Mouse (Mus musculus) liver, postnatal 0 days (tissue): ENCODE data around the gene Tbc1d2b. TPM values are rescaled to one million over a fixed set of nuclear protein-coding genes. Genes with fewer than 3 reads are reported as not detected.

Experiments
- ATAC-seq: fragments of 200-750 bp; cut with Nextera tagmentation; 2 replicates; pipeline ENCODE4 v1.8.0; 2017; ENCODE audit warnings: mild to moderate bottlenecking, moderate library complexity
- DNase-seq: peaks from one replicate; pipeline ENCODE4 v3.0.0-alpha.2; 2016
- H3K27ac ChIP-seq: fragments of 300-500 bp; sonication (generic); 2 replicates; pipeline ENCODE4 v1.5.1; 2014; ENCODE audit warnings: antibody characterized with exemption, moderate library complexity, mild to moderate bottlenecking, low read depth
- H3K27me3 ChIP-seq: fragments of 300-500 bp; sonication (generic); 2 replicates; pipeline ENCODE4 v1.6.1; 2014; ENCODE audit warnings: low read length, control low read depth, mixed read lengths; ENCODE audit not compliant: insufficient read depth
- H3K36me3 ChIP-seq: fragments of 300-500 bp; sonication (generic); replicated peaks from 2 replicates; pipeline ENCODE4 v1.6.1; 2014; ENCODE audit warnings: mild to moderate bottlenecking, control low read depth, low read length, moderate library complexity, mixed read lengths; ENCODE audit not compliant: insufficient read depth
- H3K4me1 ChIP-seq: fragments of 300-500 bp; sonication (generic); 2 replicates; pipeline ENCODE4 v1.6.1; 2014; ENCODE audit warnings: antibody characterized with exemption, mild to moderate bottlenecking, control low read depth; ENCODE audit not compliant: insufficient read depth
- H3K4me2 ChIP-seq: fragments of 300-500 bp; sonication (generic); 2 replicates; pipeline ENCODE4 v1.6.1; 2014; ENCODE audit warnings: low read depth, mild to moderate bottlenecking, low read length, moderate library complexity, mixed read lengths
- H3K4me3 ChIP-seq: fragments of 300-500 bp; sonication (generic); 2 replicates; pipeline ENCODE4 v1.5.1; 2014; ENCODE audit warnings: low read depth, low read length
- H3K9ac ChIP-seq: fragments of 300-500 bp; sonication (generic); replicated peaks from 2 replicates; pipeline ENCODE4 v1.6.1; 2014; ENCODE audit warnings: mild to moderate bottlenecking, moderate library complexity
- H3K9me3 ChIP-seq: fragments of 300-500 bp; sonication (generic); 2 replicates; pipeline ENCODE4 v1.6.1; 2016; ENCODE audit warnings: mild to moderate bottlenecking, control low read depth, low read length, mixed read lengths
- CTCF ChIP-seq: sonication (generic); IDR thresholded peaks from 2 replicates; pipeline ENCODE4 v1.5.1; 2016; ENCODE audit warnings: antibody characterized with exemption, low read depth
- EP300 ChIP-seq: IDR thresholded peaks from 2 replicates; pipeline ENCODE4 v1.6.1; 2016; ENCODE audit warnings: antibody characterized with exemption, low read depth, mild to moderate bottlenecking
- WGBS: fragments of 180-500 bp; shearing (Covaris S2); extraction: QIAGEN DNeasy Blood & Tissue Kit; methylation state at CpG from one replicate; pipeline ENCODE4 v1.1.7; 2014; ENCODE audit not compliant: insufficient replicate concordance; 5-methylcytosine and 5-hydroxymethylcytosine counted together
- polyA plus RNA-seq: library from polyadenylated mRNA; unstranded; fragments of >200 nt; fragmentation: Nextera tagmentation; extraction: Ambion mirVana; gene quantifications from 2 replicates; pipeline ENCODE4 v1.2.1, GENCODE M21; 2015

The Tbc1d2b gene
- polyA plus RNA-seq, 1 experiment from 2014 or later, result 6.2 TPM

GRCm38 (mm10) chr9:90275906-90276305, 5.3 kb upstream of the Tbc1d2b start:
- Histone ChIP-seq H3K9ac (no peak overlapping the region), H3K4me3 (no peak overlapping the region), H3K4me2 (no peak overlapping the region), H3K9me3 (no peaks in the 10 kb centered on the region), H3K36me3 (no peaks in the 10 kb centered on the region), H3K27ac (peak overlapping the region; percentile 48), H3K4me1 (peaks cover 36% of the 10 kb centered on the region), H3K27me3 (no peaks in the 10 kb centered on the region)
- ATAC-seq (no peak), DNase-seq (no peak)
- WGBS, result 72% methylated on average over 5 of the region's 5 CpGs
- TF ChIP-seq CTCF (no peak), EP300 (no peak)

- peak overlapping the region; percentile 48 for H3K27ac ChIP-seq
- H3K36me3 ChIP-seq, result no peaks in the 10 kb centered on the region
- TF ChIP-seq EP300 (no peak), CTCF (no peak)
- H3K9ac ChIP-seq, result no peak overlapping the region
- no peak overlapping the region for H3K4me2 ChIP-seq
- no peaks in the 10 kb centered on the region for H3K27me3 ChIP-seq
- H3K4me1 ChIP-seq, result peaks cover 36% of the 10 kb centered on the region
- no peaks in the 10 kb centered on the region for H3K9me3 ChIP-seq
- no peak overlapping the region for H3K4me3 ChIP-seq
- no peak for ATAC-seq
- no peak for DNase-seq
- WGBS, result 38% methylated on average over 2 of the region's 2 CpGs
These were observed 4.9 kb upstream of the Tbc1d2b start for GRCm38 (mm10) chr9:90275500-90275899.

- DNase-seq (no peak), ATAC-seq (no peak)
- WGBS, result 33% methylated on average over 3 of the region's 3 CpGs
- H3K4me3 ChIP-seq, result no peak overlapping the region
- no peaks in the 10 kb centered on the region for H3K9me3 ChIP-seq
- H3K4me1 ChIP-seq, result peaks cover 37% of the 10 kb centered on the region
- no peaks in the 10 kb centered on the region for H3K36me3 ChIP-seq
- no peaks in the 10 kb centered on the region for H3K27me3 ChIP-seq
- H3K9ac ChIP-seq, result no peak overlapping the region
- H3K4me2 ChIP-seq, result no peak overlapping the region
- peak overlapping the region; percentile 77 for H3K27ac ChIP-seq
- TF ChIP-seq CTCF, result no peak
- TF ChIP-seq EP300, result no peak
These were observed 3.9 kb upstream of the Tbc1d2b start for GRCm38 (mm10) chr9:90274516-90274915.

GRCm38 (mm10) chr9:90272346-90272745, 1.7 kb upstream of the Tbc1d2b start:
- no peak overlapping the region for H3K9ac ChIP-seq
- H3K4me2 ChIP-seq, result no peak overlapping the region
- DNase-seq (no peak), ATAC-seq (no peak)
- H3K4me1 ChIP-seq, result peaks cover 48% of the 10 kb centered on the region
- 85% methylated on average over 12 of the region's 12 CpGs for WGBS
- H3K4me3 ChIP-seq, result no peak overlapping the region
- TF ChIP-seq EP300 (no peak), CTCF (no peak)
- H3K27ac ChIP-seq, result no peak overlapping the region
- 0 out of 2 replicates have a peak, but pooled peaks cover 3% of the 10 kb centered on the region for H3K36me3 ChIP-seq
- no peaks in the 10 kb centered on the region for H3K9me3 ChIP-seq
- no peaks in the 10 kb centered on the region for H3K27me3 ChIP-seq

GRCm38 (mm10) chr9:90271541-90272090, 1.0 kb upstream of the Tbc1d2b start:
- DNase-seq (no peak), ATAC-seq (no peak)
- Histone ChIP-seq H3K4me1 (peaks cover 53% of the 10 kb centered on the region), H3K36me3 (peaks cover 6% of the 10 kb centered on the region; the same call in 1 of the 2 replicates), H3K9me3 (no peaks in the 10 kb centered on the region), H3K9ac (no peak overlapping the region), H3K27me3 (no peaks in the 10 kb centered on the region), H3K27ac (peak overlapping the region; percentile 86), H3K4me2 (no peak overlapping the region), H3K4me3 (no peak overlapping the region)
- TF ChIP-seq EP300 (no peak), CTCF (no peak)
- 70% methylated on average over 5 of the region's 5 CpGs for WGBS

GRCm38 (mm10) chr9:90270944-90271295, 316 bp upstream of the Tbc1d2b start:
- 9% methylated on average over 11 of the region's 11 CpGs for WGBS
- Histone ChIP-seq H3K4me3 (peak overlapping the region; percentile 87), H3K4me2 (peak overlapping the region; percentile 93), H3K9ac (peak overlapping the region; percentile 89), H3K27ac (peak overlapping the region; percentile 86), H3K27me3 (no peaks in the 10 kb centered on the region), H3K4me1 (peaks cover 58% of the 10 kb centered on the region), H3K36me3 (peaks cover 6% of the 10 kb centered on the region; the same call in 1 of the 2 replicates), H3K9me3 (no peaks in the 10 kb centered on the region)
- TF ChIP-seq EP300 (no peak), CTCF (no peak)
- DNase-seq (no peak), ATAC-seq (peak; percentile 66)
